Mouse (Mus musculus) stomach, postnatal 0 days (tissue): ENCODE results near the gene Tnfrsf25.

Experiments
- CTCF ChIP-seq: IDR thresholded peaks from 2 replicates; pipeline ENCODE4 v1.5.1; 2016; ENCODE audit warnings: antibody characterized with exemption, low read depth, mild to moderate bottlenecking, moderate library complexity
- EP300 ChIP-seq: optimal IDR thresholded peaks from 2 replicates; pipeline ENCODE3; 2016; ENCODE audit warnings: antibody characterized with exemption

DNA sequence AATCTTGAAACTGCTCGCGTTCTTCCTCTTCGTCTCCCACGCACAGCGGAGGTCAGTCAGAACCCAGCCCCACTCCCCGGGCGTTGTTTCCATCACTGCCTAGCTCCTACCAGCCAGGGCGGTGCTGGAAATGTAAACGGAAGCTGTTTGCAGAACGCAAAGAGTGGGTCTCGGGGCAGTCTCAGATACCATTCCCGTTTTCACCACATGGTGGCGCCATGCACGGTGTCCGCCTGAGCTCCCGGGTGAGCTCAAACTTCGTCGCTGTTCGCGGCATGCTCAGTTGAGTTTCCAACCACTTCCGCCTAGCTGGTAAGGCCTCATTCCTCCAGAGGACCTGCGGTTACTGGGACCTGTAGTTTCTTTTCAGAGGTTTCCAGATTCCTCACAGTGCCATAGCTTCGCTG lies 38.0 kb downstream of the Tnfrsf25 start:
- TF ChIP-seq CTCF: peak; percentile 92
- TF ChIP-seq EP300: no peak
